Mouse (Mus musculus) hindbrain, embryonic 16.5 days (tissue): Measurements from ENCODE around the gene Mprip. TPM values are rescaled to one million over a fixed set of nuclear protein-coding genes. Genes with fewer than 3 reads are reported as not detected.

Experiments
- ATAC-seq: fragments of 200-750 bp; cut with Nextera tagmentation; 2 replicates; pipeline ENCODE4 v1.8.0; 2017; ENCODE audit warnings: moderate TSS enrichment, moderate library complexity
- H3K27ac ChIP-seq: fragments of 300-500 bp; sonication (generic); 2 replicates; pipeline ENCODE4 v1.5.1; 2014; ENCODE audit warnings: low read depth, mild to moderate bottlenecking, control low read depth, low read length, moderate library complexity
- H3K27me3 ChIP-seq: fragments of 300-500 bp; sonication (generic); replicated peaks from 2 replicates; pipeline ENCODE4 v1.6.1; 2014; ENCODE audit warnings: low read length; ENCODE audit not compliant: control insufficient read depth, insufficient read depth
- H3K36me3 ChIP-seq: fragments of 300-500 bp; sonication (generic); 2 replicates; pipeline ENCODE4 v1.6.1; 2014; ENCODE audit warnings: mild to moderate bottlenecking, low read length, moderate library complexity, mixed read lengths; ENCODE audit not compliant: control insufficient read depth, insufficient read depth
- H3K4me1 ChIP-seq: fragments of 300-500 bp; sonication (generic); 2 replicates; pipeline ENCODE4 v1.6.1; 2014; ENCODE audit warnings: low read depth, low read length; ENCODE audit not compliant: control insufficient read depth, insufficient read depth
- H3K4me2 ChIP-seq: fragments of 300-500 bp; sonication (generic); 2 replicates; pipeline ENCODE4 v1.6.1; 2014; ENCODE audit warnings: mild to moderate bottlenecking, low read length, control low read depth, moderate library complexity
- H3K4me3 ChIP-seq: fragments of 300-500 bp; sonication (generic); 2 replicates; pipeline ENCODE4 v1.5.1; 2014; ENCODE audit warnings: mild to moderate bottlenecking, low read length, control low read depth, moderate library complexity
- H3K9ac ChIP-seq: fragments of 300-500 bp; sonication (generic); 2 replicates; pipeline ENCODE4 v1.6.1; 2014; ENCODE audit warnings: low read depth, mild to moderate bottlenecking, control low read depth, low read length, moderate library complexity
- H3K9me3 ChIP-seq: fragments of 300-500 bp; sonication (generic); 2 replicates; pipeline ENCODE4 v1.6.1; 2014; ENCODE audit warnings: mild to moderate bottlenecking, low read length, moderate library complexity; ENCODE audit not compliant: control insufficient read depth
- WGBS: fragments of 180-500 bp; shearing (Covaris S2); extraction: QIAGEN DNeasy Blood & Tissue Kit; methylation state at CpG from one replicate; pipeline ENCODE4 v1.1.7; 2014; 5-methylcytosine and 5-hydroxymethylcytosine counted together
- polyA plus RNA-seq: library from polyadenylated mRNA; unstranded; fragments of >200 nt; fragmentation: Nextera tagmentation; extraction: Ambion mirVana; gene quantifications from 2 replicates; pipeline ENCODE4 v1.2.1, GENCODE M21; 2015

Gene Mprip
- polyA plus RNA-seq, 1 experiment from 2014 or later, result 34.8 TPM

DNA sequence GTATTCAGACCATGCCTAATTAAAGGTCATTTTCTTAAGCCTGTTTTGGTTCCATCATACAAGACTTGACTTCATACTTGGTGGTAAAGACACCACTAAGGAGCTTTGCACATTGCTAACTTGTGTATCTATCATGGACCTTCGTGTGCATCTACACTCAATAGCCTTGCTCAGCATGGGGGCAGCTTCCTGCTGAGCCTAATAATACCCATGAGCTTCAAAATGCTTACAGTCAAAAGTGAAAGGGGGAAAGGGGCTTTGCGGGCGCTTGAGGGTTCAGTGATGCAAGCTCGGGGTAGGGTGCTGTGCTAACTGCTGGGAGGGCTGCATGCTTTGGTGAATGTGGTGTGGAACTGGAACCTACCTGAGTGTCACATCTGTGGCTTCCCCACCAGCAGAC is 95.2 kb downstream of the Mprip start:
- ATAC-seq, result no peak
- H3K36me3 ChIP-seq, result peaks cover 50% of the 10 kb centered on the region
- no peaks in the 10 kb centered on the region for H3K9me3 ChIP-seq
- H3K9ac ChIP-seq, result no peak overlapping the region
- no peak overlapping the region for H3K4me2 ChIP-seq
- H3K27ac ChIP-seq, result no peak overlapping the region
- no peak overlapping the region for H3K4me3 ChIP-seq
- no peaks in the 10 kb centered on the region for H3K27me3 ChIP-seq
- peaks cover 11% of the 10 kb centered on the region for H3K4me1 ChIP-seq
- WGBS, result 63% methylated on average over 4 of the region's 4 CpGs

GRCm38 (mm10) chr11:59758191-59758985 is 97.3 kb downstream of the Mprip start:
- no peak for ATAC-seq
- peaks cover 51% of the 10 kb centered on the region for H3K36me3 ChIP-seq
- peak overlapping the region; percentile 8; the same call in 1 of the 2 replicates for H3K9ac ChIP-seq
- 87% methylated on average over 9 of the region's 9 CpGs for WGBS
- H3K4me3 ChIP-seq, result no peak overlapping the region
- no peak overlapping the region for H3K4me2 ChIP-seq
- no peaks in the 10 kb centered on the region for H3K9me3 ChIP-seq
- H3K27me3 ChIP-seq, result no peaks in the 10 kb centered on the region
- peak overlapping the region; percentile 72 for H3K27ac ChIP-seq
- peaks cover 11% of the 10 kb centered on the region for H3K4me1 ChIP-seq

DNA sequence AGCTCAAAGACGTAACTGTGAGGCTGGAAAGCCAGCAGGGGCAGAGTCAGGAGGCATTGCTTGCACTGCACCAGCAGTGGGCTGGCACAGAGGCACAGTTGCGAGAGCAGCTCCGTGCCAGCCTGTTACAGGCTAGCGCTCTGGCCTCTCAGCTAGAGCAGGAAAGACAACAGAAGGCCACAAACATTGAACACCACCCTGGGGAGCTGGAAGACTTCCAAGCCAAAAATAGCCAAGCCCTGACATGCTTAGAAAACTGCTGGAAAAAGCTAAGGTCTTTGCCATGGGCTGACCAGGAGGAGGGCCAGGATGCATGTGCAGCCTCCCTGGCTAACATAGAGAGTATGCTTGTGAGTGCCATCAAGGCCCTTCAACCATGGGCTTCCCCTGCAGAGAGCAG is 98.1 kb downstream of the Mprip start:
- WGBS, result 41% methylated on average over 4 of the region's 4 CpGs
- ATAC-seq, result peak; percentile 92

DNA sequence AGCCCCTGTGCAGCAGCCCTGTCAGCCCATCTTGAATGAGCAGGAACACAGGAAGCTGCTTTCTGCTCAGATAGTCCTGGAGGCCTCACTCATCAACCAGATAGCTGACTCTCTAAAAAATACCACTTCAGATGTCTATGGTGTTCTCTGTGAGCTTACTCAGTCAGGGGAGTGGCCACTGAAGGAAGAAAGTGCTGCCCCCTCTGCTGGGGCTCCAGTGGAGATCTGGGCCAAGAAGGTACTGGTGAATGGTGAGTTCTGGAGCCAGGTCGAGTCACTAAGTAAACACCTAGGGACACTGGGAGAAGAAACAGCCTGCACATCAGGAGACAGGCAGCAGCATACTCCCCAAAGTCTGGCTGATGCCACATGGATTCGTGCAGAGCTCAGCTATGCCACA is 98.5 kb downstream of the Mprip start:
- H3K4me1 ChIP-seq, result peaks cover 11% of the 10 kb centered on the region
- no peak overlapping the region for H3K4me2 ChIP-seq
- H3K36me3 ChIP-seq, result peaks cover 50% of the 10 kb centered on the region
- no peak overlapping the region for H3K9ac ChIP-seq
- no peaks in the 10 kb centered on the region for H3K9me3 ChIP-seq
- 90% methylated on average over 2 of the region's 2 CpGs for WGBS
- no peaks in the 10 kb centered on the region for H3K27me3 ChIP-seq
- no peak overlapping the region for H3K4me3 ChIP-seq
- H3K27ac ChIP-seq, result peak overlapping the region; percentile 55
- no peak for ATAC-seq

More for the DNA sequence above, 98.1 kb downstream of the Mprip start:
- Histone ChIP-seq H3K4me1 (peaks cover 11% of the 10 kb centered on the region), H3K4me2 (no peak overlapping the region), H3K27me3 (no peaks in the 10 kb centered on the region), H3K36me3 (peaks cover 49% of the 10 kb centered on the region), H3K4me3 (no peak overlapping the region), H3K27ac (peak overlapping the region; percentile 55), H3K9ac (no peak overlapping the region), H3K9me3 (no peaks in the 10 kb centered on the region)

DNA sequence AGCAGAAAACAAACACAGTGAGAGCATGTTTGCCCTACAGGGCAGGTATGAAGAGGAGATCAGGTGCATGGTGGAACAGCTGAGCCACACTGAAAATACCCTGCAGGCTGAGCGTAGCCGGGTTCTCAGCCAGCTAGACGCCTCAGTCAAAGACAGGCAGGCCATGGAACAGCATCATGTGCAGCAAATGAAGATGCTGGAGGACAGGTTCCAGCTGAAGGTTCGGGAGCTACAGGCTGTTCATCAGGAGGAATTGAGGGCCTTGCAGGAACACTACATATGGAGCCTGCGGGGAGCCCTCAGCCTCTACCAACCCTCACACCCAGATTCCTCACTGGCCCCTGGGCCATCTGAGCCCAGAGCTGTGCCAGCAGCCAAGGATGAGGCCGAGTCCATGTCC is 99.7 kb downstream of the Mprip start:
- no peak overlapping the region for H3K4me2 ChIP-seq
- peaks cover 49% of the 10 kb centered on the region for H3K36me3 ChIP-seq
- 93% methylated on average over 6 of the region's 6 CpGs for WGBS
- no peaks in the 10 kb centered on the region for H3K27me3 ChIP-seq
- H3K4me3 ChIP-seq, result no peak overlapping the region
- H3K9ac ChIP-seq, result no peak overlapping the region
- H3K27ac ChIP-seq, result no peak overlapping the region
- ATAC-seq, result no peak
- H3K4me1 ChIP-seq, result peaks cover 11% of the 10 kb centered on the region
- no peaks in the 10 kb centered on the region for H3K9me3 ChIP-seq

GRCm38 (mm10) chr11:59769307-59769706 is 108.2 kb downstream of the Mprip start:
- Histone ChIP-seq H3K4me1 (no peaks in the 10 kb centered on the region), H3K4me3 (no peak overlapping the region), H3K27ac (no peak overlapping the region), H3K36me3 (peaks cover 60% of the 10 kb centered on the region), H3K27me3 (no peaks in the 10 kb centered on the region), H3K9me3 (no peaks in the 10 kb centered on the region), H3K4me2 (no peak overlapping the region), H3K9ac (no peak overlapping the region)
- no peak for ATAC-seq
- WGBS, result 97% methylated on average over 2 of the region's 2 CpGs

DNA sequence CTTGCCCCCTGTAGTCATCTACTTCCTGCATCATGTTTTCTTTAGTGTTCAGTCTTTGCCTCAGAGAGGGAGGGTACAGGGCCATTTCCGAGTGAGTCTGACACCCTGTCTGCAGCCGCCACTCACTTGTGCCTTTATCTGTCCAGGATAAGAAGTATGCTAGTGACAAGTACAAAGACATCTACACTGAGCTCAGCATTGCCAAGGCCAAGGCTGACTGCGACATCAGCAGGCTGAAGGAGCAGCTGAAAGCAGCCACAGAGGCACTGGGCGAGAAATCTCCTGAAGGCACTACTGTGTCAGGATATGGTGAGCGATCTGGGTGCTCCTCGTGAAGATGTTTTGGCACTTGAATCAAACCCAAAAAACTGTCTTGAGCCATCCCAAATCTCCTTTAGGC is 108.6 kb downstream of the Mprip start:
- Histone ChIP-seq H3K36me3 (peaks cover 56% of the 10 kb centered on the region), H3K4me2 (no peak overlapping the region)
- WGBS, result 83% methylated on average over 6 of the region's 6 CpGs

GRCm38 (mm10) chr11:59770753-59771152 is 109.6 kb downstream of the Mprip start:
- H3K27me3 ChIP-seq, result no peaks in the 10 kb centered on the region
- ATAC-seq, result peak; percentile 64; the same call in 1 of the 2 replicates
- H3K27ac ChIP-seq, result no peak overlapping the region
- no peaks in the 10 kb centered on the region for H3K4me1 ChIP-seq
- no peak overlapping the region for H3K4me2 ChIP-seq
- H3K9me3 ChIP-seq, result no peaks in the 10 kb centered on the region
- peaks cover 51% of the 10 kb centered on the region for H3K36me3 ChIP-seq
- H3K4me3 ChIP-seq, result no peak overlapping the region
- 67% methylated on average over 7 of the region's 7 CpGs for WGBS
- no peak overlapping the region for H3K9ac ChIP-seq

More for the DNA sequence above, 108.6 kb downstream of the Mprip start:
- Histone ChIP-seq H3K27ac (no peak overlapping the region), H3K27me3 (no peaks in the 10 kb centered on the region), H3K4me1 (no peaks in the 10 kb centered on the region), H3K4me3 (no peak overlapping the region), H3K9me3 (no peaks in the 10 kb centered on the region), H3K9ac (no peak overlapping the region)
- ATAC-seq, result no peak

DNA sequence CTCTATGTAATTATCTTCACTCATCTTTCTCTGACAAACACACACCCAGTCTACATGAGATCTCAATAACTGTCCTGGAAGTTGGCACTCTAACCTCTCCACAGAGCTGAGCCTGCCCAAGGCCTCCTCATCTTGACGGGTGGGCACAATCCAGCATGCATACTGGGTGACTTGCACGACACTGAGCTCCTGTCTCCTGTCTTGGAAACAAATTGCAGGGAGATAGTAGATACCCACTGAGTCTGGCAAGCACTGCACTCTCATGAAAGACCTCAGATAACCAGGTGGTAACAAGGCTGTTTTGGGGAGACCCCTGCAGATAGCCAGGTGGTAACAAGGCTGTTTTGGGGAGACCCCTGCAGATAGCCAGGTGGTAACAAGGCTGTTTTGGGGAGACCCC is 111.2 kb downstream of the Mprip start:
- Histone ChIP-seq H3K4me1 (no peaks in the 10 kb centered on the region), H3K27me3 (no peaks in the 10 kb centered on the region), H3K9ac (no peak overlapping the region), H3K27ac (no peak overlapping the region), H3K4me3 (no peak overlapping the region), H3K4me2 (no peak overlapping the region), H3K36me3 (peaks cover 49% of the 10 kb centered on the region), H3K9me3 (no peaks in the 10 kb centered on the region)
- ATAC-seq, result no peak
- 72% methylated on average over 2 of the region's 2 CpGs for WGBS
